16 mouse cellular contexts compared by ENCODE assay signal in the genomic region with DNA sequence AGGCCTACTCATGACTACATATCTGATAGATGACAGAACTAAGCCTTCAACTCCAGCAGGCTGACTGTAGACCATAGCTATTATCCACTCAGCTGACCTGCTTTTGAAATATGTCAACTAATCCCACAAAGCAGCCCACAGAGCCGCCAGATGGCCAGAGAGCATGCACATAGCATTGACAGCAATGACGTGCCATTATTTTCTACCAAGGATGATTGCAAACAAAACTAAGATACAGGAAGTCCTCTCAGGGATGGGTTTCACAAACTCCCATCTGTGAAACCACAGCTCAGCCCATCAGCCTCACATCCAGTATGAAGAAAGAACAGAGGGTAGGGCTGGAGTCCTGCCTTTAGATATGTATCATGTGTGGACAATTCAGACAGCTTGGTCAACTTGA. TPM values are rescaled to one million over a fixed set of nuclear protein-coding genes. Genes with fewer than 3 reads are reported as not detected.
DNase-seq lines count a peak whose midpoint lies in the region; ATAC-seq lines count a peak whose summit lies in the region.
"Had no signal": no experiment of that assay in that cellular context is flagged by ENCODE, and none has a peak within 500 bp of the region (broad histone marks: within the 10 kb centered on the region; RNA-seq: fewer than 3 reads in every experiment).

No protein-coding gene starts in this region.

- peak; percentile 4 to 16 for DNase-seq in cerebellum, postnatal 14 days
- DNase-seq in cerebellum, postnatal 4 days (ENCODE audit: low spot score in 2 of 2): no peak
- peak; percentile 19 for DNase-seq in CD4-positive helper T cell, adult 2 months (ENCODE audit: low read depth, low spot score)
- peak; percentile 1 for DNase-seq in lung, postnatal 10 days
- DNase-seq in retina, adult 2 months (ENCODE audit: low read depth, low spot score): peak; percentile 4
- no peak for DNase-seq in layer of hippocampus, adult 8-10 months (ENCODE audit: low spot score in 2 of 2)
- DNase-seq in frontal cortex, postnatal 14 days (ENCODE audit: low spot score in 2 of 2): no peak
- DNase-seq: heart, postnatal 4 days; kidney, postnatal 10 days; layer of hippocampus, postnatal 36 days; lung, embryonic 14.5 days; right cerebral cortex, adult 18-20 months; spleen, adult 18-20 months had no signal

- no peak for ATAC-seq in frontal cortex, adult (ENCODE audit: low TSS enrichment)
- ATAC-seq: inflammation-experienced regulatory T-cells, adult 6 months had no signal

RNA-seq across cellular contexts. Expression of a gene that starts 39.8 kb away (rescaled TPM):
- 10 to 100 TPM; 19.8 to 22.5 (median 21.0) TPM for total RNA-seq in layer of hippocampus, adult 8-10 months (2022)
- total RNA-seq: gastrocnemius, adult 8-10 months had no signal

Comparison
In these comparisons a context has a peak if more than half of its experiments do, and no peak if none do; other contexts are left out.
1. DNase-seq: peak in cerebellum, postnatal 14 days (2 of 2), CD4-positive helper T cell, adult 2 months (single experiment), lung, postnatal 10 days (single experiment) and retina, adult 2 months (single experiment); none in cerebellum, postnatal 4 days (0 of 2), layer of hippocampus, adult 8-10 months (0 of 2) and frontal cortex, postnatal 14 days (0 of 2).